Mouse (Mus musculus): ENCODE measurements around the gene Igf2bp1. TPM values are rescaled to one million over a fixed set of nuclear protein-coding genes. Genes with fewer than 3 reads are reported as not detected.

The Igf2bp1 gene
- total and polyA plus RNA-seq, 2 experiments, result not detected

DNA sequence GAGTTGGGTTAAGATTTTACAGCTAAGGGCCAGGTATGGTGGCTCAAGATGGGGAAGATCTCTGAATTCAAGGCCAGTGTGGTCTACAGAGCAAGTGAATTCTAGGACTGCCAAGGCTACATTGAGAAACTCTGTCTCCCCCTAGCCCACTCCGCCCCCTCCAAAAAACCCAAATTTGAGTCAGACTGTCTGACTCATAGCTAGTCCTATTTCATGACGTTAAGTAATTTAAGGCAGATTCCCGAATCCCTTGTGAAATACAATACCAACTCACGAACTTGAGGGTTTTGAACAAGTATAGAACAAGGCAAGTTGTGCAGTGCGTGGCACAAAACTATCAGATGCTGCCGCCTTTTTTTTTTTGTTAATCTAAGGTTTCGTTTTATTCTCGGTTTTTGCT lies 28.4 kb upstream of the Igf2bp1 start:
- H3K36me3 ChIP-seq (ENCODE audit: control insufficient read depth, insufficient read depth, low read length), result peaks cover 2% of the 10 kb centered on the region; the same call in 1 of the 2 replicates
- H3K79me2 ChIP-seq (ENCODE audit: control insufficient read depth, insufficient read depth, low read length), result peaks cover 3% of the 10 kb centered on the region; the same call in 1 of the 2 replicates
- 50% methylated on average over 8 of the region's 8 CpGs for WGBS
- no peak for DNase-seq (ENCODE audit: extremely low read depth, low read depth, low spot score)
- no peak overlapping the region for H3K27ac ChIP-seq (replicated peaks; ENCODE audit: insufficient read depth, low read depth, low read length)
- no peak for TF ChIP-seq CTCF (IDR thresholded peaks at IDR 0.05; ENCODE audit: low read depth, low read length)
- no peak for TF ChIP-seq POLR2A (IDR thresholded peaks at IDR 0.05; ENCODE audit: extremely low read depth, insufficient read depth, low read length)
- H3K9ac ChIP-seq (ENCODE audit: low read depth, low read length), result no peak overlapping the region; the same call in 1 of the 2 replicates
- H3K4me3 ChIP-seq (ENCODE audit: insufficient read depth, low read depth, low read length), result peak overlapping the region; percentile 81
- peaks cover 10% of the 10 kb centered on the region for H3K4me1 ChIP-seq (ENCODE audit: control insufficient read depth, insufficient read depth, low read length)
- no peaks in the 10 kb centered on the region for H3K27me3 ChIP-seq (ENCODE audit: control insufficient read depth, insufficient read depth, low read length)

DNA sequence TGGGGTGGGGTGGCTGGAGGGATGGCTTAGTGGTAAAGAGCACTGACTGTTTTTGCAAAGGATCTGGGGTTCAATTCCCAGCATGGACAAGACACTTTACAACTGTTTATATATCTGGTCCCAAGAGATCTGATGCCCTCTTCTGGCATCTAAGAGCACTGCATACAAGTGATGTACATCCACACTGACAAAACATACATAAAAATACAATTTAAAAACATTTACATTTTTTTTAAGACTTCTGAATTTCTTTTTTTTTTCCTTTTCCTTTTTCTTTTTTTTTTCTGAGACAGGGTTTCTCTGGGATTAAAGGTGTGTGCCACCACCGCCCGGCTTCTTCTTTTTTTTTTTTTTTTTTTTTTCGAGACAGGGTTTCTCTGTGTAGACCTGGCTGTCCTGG lies 27.5 kb upstream of the Igf2bp1 start:
- no peak overlapping the region for H3K9ac ChIP-seq (ENCODE audit: low read depth, low read length)
- peaks cover 3% of the 10 kb centered on the region; the same call in 1 of the 2 replicates for H3K79me2 ChIP-seq (ENCODE audit: control insufficient read depth, insufficient read depth, low read length)
- peaks cover 10% of the 10 kb centered on the region for H3K4me1 ChIP-seq (ENCODE audit: control insufficient read depth, insufficient read depth, low read length)
- H3K27me3 ChIP-seq (ENCODE audit: control insufficient read depth, insufficient read depth, low read length), result no peaks in the 10 kb centered on the region
- no peaks in the 10 kb centered on the region; the same call in 1 of the 2 replicates for H3K36me3 ChIP-seq (ENCODE audit: control insufficient read depth, insufficient read depth, low read length)
- peak; percentile 27 for DNase-seq (ENCODE audit: extremely low read depth, low read depth, low spot score)
- TF ChIP-seq POLR2A (IDR thresholded peaks at IDR 0.05; ENCODE audit: extremely low read depth, insufficient read depth, low read length) (no peak), CTCF (IDR thresholded peaks at IDR 0.05; ENCODE audit: low read depth, low read length) (no peak)
- no peak overlapping the region for H3K27ac ChIP-seq (replicated peaks; ENCODE audit: insufficient read depth, low read depth, low read length)
- H3K4me3 ChIP-seq (ENCODE audit: insufficient read depth, low read depth, low read length), result no peak overlapping the region
- WGBS, result 100% methylated on average over 3 of the region's 3 CpGs

DNA sequence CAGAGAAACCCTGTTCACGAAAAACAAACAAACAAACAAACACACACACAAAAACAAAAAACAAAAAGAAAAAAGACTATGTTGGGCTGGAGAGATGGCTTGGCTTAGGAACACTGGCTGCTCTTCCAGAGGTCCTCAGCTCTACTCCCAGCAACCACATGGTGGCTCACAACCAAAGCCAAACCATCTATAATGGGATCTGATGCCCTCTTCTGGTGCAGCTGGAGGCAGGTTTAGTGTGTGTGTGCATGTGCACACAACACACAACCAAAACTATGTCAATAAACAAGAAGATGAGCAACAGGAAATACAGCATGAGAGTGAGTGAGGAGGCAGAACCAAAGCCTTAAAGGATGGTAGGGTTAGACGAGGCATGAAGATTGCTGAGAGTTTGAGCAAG lies 26.0 kb upstream of the Igf2bp1 start:
- H3K4me1 ChIP-seq (ENCODE audit: control insufficient read depth, insufficient read depth, low read length), result peaks cover 10% of the 10 kb centered on the region
- WGBS, result 96% methylated on average over 2 of the region's 2 CpGs
- H3K36me3 ChIP-seq (ENCODE audit: control insufficient read depth, insufficient read depth, low read length), result no peaks in the 10 kb centered on the region; the same call in 1 of the 2 replicates
- no peak overlapping the region for H3K4me3 ChIP-seq (ENCODE audit: insufficient read depth, low read depth, low read length)
- no peak for DNase-seq (ENCODE audit: extremely low read depth, low read depth, low spot score)
- H3K79me2 ChIP-seq (ENCODE audit: control insufficient read depth, insufficient read depth, low read length), result peaks cover 3% of the 10 kb centered on the region; the same call in 1 of the 2 replicates
- no peak overlapping the region for H3K27ac ChIP-seq (replicated peaks; ENCODE audit: insufficient read depth, low read depth, low read length)
- TF ChIP-seq CTCF (IDR thresholded peaks at IDR 0.05; ENCODE audit: low read depth, low read length), result no peak
- no peak for TF ChIP-seq POLR2A (IDR thresholded peaks at IDR 0.05; ENCODE audit: extremely low read depth, insufficient read depth, low read length)
- H3K9ac ChIP-seq (ENCODE audit: low read depth, low read length), result no peak overlapping the region
- no peaks in the 10 kb centered on the region for H3K27me3 ChIP-seq (ENCODE audit: control insufficient read depth, insufficient read depth, low read length)

DNA sequence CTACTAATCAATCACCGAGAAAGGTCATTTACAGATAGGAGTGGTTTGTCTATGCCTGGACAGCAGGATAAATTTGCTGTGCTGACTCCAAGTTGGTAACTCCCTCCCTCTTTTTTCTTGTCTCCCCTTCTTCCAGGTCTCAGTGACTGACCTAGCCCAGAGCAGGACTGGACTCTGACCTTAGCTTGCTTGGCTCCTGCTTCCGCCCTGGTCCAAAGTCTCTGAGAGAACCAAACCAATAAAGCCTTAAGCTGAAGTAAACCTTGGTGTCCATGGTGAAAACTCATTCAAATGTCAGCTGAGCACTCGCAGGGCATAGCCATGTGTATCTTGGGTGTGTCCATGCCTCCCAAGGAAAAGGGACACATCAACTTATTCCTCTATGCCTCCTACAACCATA lies 24.8 kb upstream of the Igf2bp1 start:
- no peak for TF ChIP-seq CTCF (IDR thresholded peaks at IDR 0.05; ENCODE audit: low read depth, low read length)
- no peak overlapping the region for H3K9ac ChIP-seq (ENCODE audit: low read depth, low read length)
- DNase-seq (ENCODE audit: extremely low read depth, low read depth, low spot score), result peak; percentile 75
- no peaks in the 10 kb centered on the region for H3K36me3 ChIP-seq (ENCODE audit: control insufficient read depth, insufficient read depth, low read length)
- H3K27me3 ChIP-seq (ENCODE audit: control insufficient read depth, insufficient read depth, low read length), result no peaks in the 10 kb centered on the region
- peaks cover 10% of the 10 kb centered on the region for H3K4me1 ChIP-seq (ENCODE audit: control insufficient read depth, insufficient read depth, low read length)
- H3K79me2 ChIP-seq (ENCODE audit: control insufficient read depth, insufficient read depth, low read length), result no peaks in the 10 kb centered on the region
- no peak overlapping the region for H3K27ac ChIP-seq (replicated peaks; ENCODE audit: insufficient read depth, low read depth, low read length)
- H3K4me3 ChIP-seq (ENCODE audit: insufficient read depth, low read depth, low read length), result no peak overlapping the region
- WGBS, result 44% methylated on average over 3 of the region's 3 CpGs

DNA sequence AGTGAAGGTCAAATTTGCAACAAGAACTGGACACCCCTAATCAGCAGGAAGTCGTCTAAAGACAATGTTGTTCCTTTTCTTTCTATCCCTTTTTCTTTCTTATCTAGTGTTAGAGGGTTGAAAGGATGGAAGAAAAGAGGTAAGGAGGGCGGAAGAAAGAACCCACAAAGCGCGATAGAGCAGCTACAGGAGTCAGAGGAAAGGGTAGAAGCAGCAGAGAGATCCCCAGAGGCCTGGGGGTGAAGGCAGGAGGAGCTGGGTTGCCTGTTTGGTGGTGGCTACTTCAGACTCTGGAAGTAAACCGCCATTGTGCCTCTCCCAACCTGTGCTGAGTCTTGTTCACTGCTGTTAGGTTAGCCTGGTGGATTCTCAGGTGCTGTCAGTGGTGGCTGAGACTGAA lies 22.4 kb upstream of the Igf2bp1 start:
- no peak for TF ChIP-seq POLR2A (IDR thresholded peaks at IDR 0.05; ENCODE audit: extremely low read depth, insufficient read depth, low read length)
- H3K27ac ChIP-seq (replicated peaks; ENCODE audit: insufficient read depth, low read depth, low read length), result no peak overlapping the region
- no peaks in the 10 kb centered on the region for H3K36me3 ChIP-seq (ENCODE audit: control insufficient read depth, insufficient read depth, low read length)
- 69% methylated on average over 5 of the region's 5 CpGs for WGBS
- peaks cover 5% of the 10 kb centered on the region for H3K4me1 ChIP-seq (ENCODE audit: control insufficient read depth, insufficient read depth, low read length)
- DNase-seq (ENCODE audit: extremely low read depth, low read depth, low spot score), result no peak
- H3K4me3 ChIP-seq (ENCODE audit: insufficient read depth, low read depth, low read length), result no peak overlapping the region
- H3K9ac ChIP-seq (ENCODE audit: low read depth, low read length), result no peak overlapping the region
- no peaks in the 10 kb centered on the region for H3K79me2 ChIP-seq (ENCODE audit: control insufficient read depth, insufficient read depth, low read length)
- no peaks in the 10 kb centered on the region for H3K27me3 ChIP-seq (ENCODE audit: control insufficient read depth, insufficient read depth, low read length)

DNA sequence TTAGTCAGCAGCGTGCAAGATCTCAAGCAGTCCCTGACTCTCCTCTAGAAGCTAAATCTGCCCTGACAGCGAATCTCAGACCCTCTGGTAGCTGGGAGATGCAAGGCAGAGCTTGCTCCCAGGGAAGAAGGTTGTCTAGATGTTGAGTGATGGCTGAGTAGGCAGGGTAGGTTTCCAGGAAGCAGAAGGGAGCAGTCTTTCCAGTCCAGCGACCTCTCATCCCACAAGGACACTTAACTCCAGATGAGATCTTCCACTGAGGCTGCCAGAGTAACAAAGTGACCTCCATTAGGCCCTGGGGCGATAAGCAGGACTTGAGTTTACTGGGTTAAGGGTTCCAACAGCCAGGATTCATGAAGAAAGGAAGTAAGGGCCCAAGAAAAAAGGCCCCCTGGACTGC lies 14.9 kb upstream of the Igf2bp1 start:
- H3K9ac ChIP-seq (ENCODE audit: low read depth, low read length), result no peak overlapping the region
- no peaks in the 10 kb centered on the region for H3K4me1 ChIP-seq (ENCODE audit: control insufficient read depth, insufficient read depth, low read length)
- no peak overlapping the region for H3K27ac ChIP-seq (replicated peaks; ENCODE audit: insufficient read depth, low read depth, low read length)
- H3K79me2 ChIP-seq (ENCODE audit: control insufficient read depth, insufficient read depth, low read length), result no peaks in the 10 kb centered on the region
- H3K27me3 ChIP-seq (ENCODE audit: control insufficient read depth, insufficient read depth, low read length), result peaks cover 3% of the 10 kb centered on the region; the same call in 1 of the 2 replicates
- H3K36me3 ChIP-seq (ENCODE audit: control insufficient read depth, insufficient read depth, low read length), result no peaks in the 10 kb centered on the region
- no peak overlapping the region for H3K4me3 ChIP-seq (ENCODE audit: insufficient read depth, low read depth, low read length)
- WGBS, result 68% methylated on average over 4 of the region's 4 CpGs
- TF ChIP-seq POLR2A (IDR thresholded peaks at IDR 0.05; ENCODE audit: extremely low read depth, insufficient read depth, low read length) (no peak), CTCF (IDR thresholded peaks at IDR 0.05; ENCODE audit: low read depth, low read length) (no peak)
- no peak for DNase-seq (ENCODE audit: extremely low read depth, low read depth, low spot score)

All from liver, adult 2 months (tissue).